Mouse (Mus musculus) liver, postnatal 0 days (tissue): ENCODE data around the gene Gna12.

Experiments
- CTCF ChIP-seq: sonication (generic); IDR thresholded peaks from 2 replicates; pipeline ENCODE4 v1.5.1; 2016; ENCODE audit warnings: antibody characterized with exemption, low read depth
- EP300 ChIP-seq: IDR thresholded peaks from 2 replicates; pipeline ENCODE4 v1.6.1; 2016; ENCODE audit warnings: antibody characterized with exemption, low read depth, mild to moderate bottlenecking

- TF ChIP-seq CTCF: no peak
- TF ChIP-seq EP300: no peak
These were observed 103.1 kb downstream of the Gna12 start for GRCm38 (mm10) chr5:140726946-140727740.
